Mouse (Mus musculus) urinary bladder, postnatal 14 days (tissue): ENCODE data around the gene Serping1.
"Not testable (repeated sequence)": the region's sequence is repeated elsewhere in the genome, so short reads cannot be mapped to it uniquely, and the experiment has no call there.

ENCODE experiments used
- DNase-seq: peaks from one replicate; pipeline ENCODE4 v3.0.0; 2021; ENCODE audit warnings: low spot score

The Serping1 gene

DNA sequence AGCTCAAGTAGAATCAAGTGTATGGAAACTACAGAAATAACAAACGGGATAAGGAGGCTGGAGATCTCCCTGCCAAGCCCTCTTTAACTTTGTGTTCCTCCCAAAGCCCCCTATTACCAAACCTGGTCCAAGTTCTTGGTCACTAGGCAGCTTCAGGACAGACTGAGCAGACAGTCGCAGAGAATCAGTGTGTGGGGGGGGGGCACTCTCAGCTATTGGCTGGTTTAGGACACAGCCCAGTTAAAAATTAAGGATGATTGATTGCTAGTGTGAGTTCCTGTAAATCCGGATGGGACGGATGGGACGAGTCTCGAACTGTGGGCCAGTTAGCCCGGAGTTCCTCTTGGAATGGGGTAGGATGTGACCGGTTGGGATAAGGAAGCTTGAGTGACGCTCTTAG is at the start of gene Serping1:
Gene Serping1 (minus strand): TSS at position 204 of the 400 bp plus-strand sequence.
- no peak for DNase-seq

DNA sequence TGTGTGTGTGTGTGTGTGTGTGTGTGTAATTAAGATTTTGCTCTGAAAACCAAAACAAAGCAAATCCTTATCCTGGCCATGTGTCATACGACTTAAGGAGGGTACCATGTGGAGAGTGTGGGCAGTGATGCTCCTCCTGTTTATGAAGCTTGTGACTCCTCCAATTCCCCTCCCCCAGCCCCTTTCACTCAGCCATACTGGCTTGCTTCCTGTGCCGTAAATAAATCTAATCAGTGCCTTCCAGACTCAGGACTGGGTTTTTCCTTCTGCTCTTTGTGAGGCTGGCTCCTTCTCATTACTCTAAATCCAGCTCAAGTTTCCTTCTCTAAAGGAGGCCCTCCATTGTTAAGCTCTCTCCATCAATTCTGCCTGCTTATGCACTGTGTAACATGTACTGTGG is 48.0 kb upstream of the Serping1 start:
- no peak for DNase-seq

DNA sequence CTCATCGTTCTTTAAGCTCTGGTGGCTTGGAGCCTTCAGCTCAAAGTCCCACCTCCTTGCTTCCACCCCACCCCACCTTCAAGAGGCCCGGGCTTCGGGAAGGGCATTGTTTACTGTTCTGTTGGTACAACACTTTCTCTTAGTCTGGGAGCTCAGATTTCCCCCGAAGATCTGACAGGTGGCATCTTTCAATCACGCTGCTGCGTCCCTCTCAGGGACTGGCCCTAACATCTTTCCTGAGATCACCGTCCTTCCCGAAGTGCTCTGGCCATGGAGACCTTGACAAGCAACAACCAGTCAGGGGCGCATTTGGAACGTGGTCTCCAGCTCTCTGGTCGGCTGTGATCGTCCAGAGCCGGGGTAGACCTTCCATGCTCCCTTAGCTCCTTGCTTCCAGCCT is 47.3 kb upstream of the Serping1 start, which contains the start of gene Smtnl1:
Gene Smtnl1 (minus strand): TSS at position 101 of the 400 bp plus-strand sequence.
- DNase-seq, result no peak

GRCm38 (mm10) chr2:84819861-84820260 is 44.6 kb upstream of the Serping1 start:
- no peak for DNase-seq

DNA sequence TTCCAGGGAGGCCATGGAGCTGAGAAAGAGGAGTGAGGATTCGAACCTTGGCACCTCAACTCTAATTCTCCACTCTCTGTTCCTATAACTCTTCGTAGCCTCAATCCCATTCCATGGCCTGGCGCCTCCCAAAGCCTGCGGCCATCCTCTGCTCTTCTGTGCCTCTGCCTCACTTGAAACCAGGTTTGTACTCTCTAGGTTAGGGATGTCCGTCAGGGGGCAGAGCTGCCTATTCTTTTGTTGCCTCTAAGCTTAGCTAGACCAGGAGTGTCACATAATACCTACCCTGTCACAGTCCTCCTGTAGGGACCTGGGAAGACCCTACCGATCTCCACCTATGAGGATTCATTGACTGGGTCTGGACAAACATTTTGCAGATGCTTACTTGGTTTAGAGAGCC is 37.4 kb upstream of the Serping1 start:
- DNase-seq, result no peak

- no peak for DNase-seq
Observed at GRCm38 (mm10) chr2:84811880-84812279, 36.6 kb upstream of the Serping1 start.

GRCm38 (mm10) chr2:84810886-84811577 is 35.8 kb upstream of the Serping1 start:
- peak; percentile 81 for DNase-seq

DNA sequence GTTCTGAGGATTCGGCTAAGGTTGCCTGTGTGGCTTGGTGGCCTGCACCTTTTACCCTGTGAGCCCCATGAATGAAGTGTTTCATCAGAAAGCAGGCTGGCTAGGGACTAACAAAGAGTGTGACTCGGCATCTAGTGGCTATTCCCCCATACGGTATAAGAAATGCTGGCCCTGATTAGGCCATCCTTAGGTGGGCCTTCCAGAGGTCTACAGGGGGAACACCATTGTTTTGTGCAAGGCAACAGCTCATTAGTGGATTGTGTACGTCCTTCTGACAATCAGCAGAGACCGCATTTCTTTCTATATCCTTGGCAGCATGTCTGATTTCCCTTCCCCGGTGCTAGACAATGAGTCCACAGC is 35.3 kb upstream of the Serping1 start:
- DNase-seq, result no peak

GRCm38 (mm10) chr2:84809330-84809729 is 34.1 kb upstream of the Serping1 start:
- DNase-seq, result no peak

DNA sequence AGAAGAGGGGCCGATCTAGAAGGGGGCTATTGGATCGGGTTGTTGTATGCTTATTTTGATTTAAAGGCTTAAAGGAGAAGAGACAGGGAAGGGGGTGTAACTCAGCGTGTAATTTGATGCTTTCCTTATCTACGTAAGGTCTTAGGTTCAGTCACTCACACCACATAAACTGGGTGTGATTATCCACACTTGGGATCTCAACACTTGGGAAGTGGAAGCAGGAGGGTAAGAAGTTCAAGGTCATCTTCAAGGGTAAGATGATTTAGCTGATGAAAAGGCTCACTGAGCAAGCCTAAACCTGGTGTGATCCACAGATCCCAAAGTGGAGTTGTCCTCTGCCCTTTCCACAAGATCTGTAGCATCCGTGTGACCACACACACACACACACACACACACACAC is 31.3 kb upstream of the Serping1 start:
- DNase-seq, result no peak

- no peak for DNase-seq
Observed at GRCm38 (mm10) chr2:84803963-84804362, 28.7 kb upstream of the Serping1 start.

DNA sequence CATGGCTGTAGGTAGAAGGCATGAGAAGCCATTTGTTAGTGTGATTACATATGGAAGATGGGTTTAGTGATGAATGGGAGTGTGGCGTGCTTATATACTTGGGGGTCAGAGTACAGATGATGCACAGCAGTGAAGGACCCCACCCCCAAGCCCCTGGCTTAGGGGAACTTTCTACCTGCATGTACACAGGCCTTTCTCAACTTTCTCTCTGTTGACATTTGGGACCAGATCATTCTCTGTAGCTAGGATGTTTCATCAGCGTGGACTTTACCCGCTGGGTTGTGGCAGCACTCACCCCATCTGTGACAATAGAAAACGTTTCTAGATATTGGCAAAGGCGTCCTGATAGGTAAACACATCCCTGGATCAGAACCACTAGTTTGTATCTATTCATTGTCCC is 26.0 kb upstream of the Serping1 start:
- not testable (repeated sequence) for DNase-seq

GRCm38 (mm10) chr2:84800304-84800703 is 25.1 kb upstream of the Serping1 start:
- no peak for DNase-seq

- peak; percentile 73 for DNase-seq
Observed at GRCm38 (mm10) chr2:84799041-84799561, 23.9 kb upstream of the Serping1 start.

GRCm38 (mm10) chr2:84798493-84798921 is 23.3 kb upstream of the Serping1 start, which contains the start of gene Ube2l6:
TSS of gene Ube2l6 (plus strand) at chr2:84798828.
- DNase-seq, result peak; percentile 74

DNA sequence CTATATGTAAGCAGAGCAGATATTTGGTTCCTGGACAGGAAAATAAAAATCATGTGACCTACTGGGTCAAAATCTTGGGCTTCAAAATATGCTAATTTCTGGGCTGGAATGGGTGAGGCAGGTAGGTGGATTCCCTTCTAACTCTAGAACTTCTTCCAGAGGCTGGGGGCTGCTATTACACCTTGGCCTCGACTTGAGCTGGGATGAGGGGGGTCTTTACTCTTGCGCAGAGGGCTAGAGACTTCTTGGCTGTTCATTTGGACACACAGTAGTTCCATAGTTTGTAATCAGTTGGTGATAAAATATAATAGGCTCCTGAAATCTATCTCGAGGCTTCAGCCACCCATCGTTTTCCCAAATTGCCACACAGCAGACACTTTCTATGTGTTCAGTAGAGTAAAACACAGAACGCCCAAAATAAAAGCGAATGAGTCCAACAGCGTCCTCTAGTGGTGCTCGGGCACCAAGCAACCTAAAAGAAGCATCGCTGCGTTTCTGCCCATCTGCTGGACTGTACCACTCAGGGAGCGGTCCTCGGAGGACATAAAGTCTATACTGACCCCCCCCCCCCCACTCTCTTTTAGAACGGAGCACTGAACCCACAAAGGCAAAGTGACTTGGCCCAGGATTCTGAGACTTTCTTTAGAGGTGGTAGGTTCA is 22.7 kb upstream of the Serping1 start:
- peak; percentile 75 for DNase-seq

GRCm38 (mm10) chr2:84793871-84794270 is 18.6 kb upstream of the Serping1 start:
- DNase-seq, result no peak

- no peak for DNase-seq
Observed at GRCm38 (mm10) chr2:84793154-84793553, 17.9 kb upstream of the Serping1 start.

GRCm38 (mm10) chr2:84792516-84792915 is 17.3 kb upstream of the Serping1 start:
- no peak for DNase-seq

DNA sequence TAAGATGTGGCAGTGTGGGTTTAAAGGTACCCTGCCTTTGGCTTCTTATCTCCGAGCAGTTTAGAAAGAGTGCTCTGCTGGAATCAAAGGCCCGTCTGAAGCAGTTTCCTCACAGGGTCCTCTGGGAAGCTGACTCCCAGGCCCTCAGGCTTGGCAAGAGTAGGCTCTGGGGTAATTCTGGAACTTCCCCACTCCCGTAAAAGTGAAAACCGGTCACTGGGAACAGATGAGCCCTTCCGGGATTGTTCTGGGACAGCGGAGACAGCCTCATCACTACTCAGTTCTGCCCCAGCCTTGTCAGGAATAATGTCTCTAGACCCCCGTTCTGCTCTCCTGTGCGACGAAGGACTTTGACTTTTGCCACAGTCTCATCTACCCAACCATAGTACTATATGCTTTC is 15.2 kb upstream of the Serping1 start:
- DNase-seq, result no peak

DNA sequence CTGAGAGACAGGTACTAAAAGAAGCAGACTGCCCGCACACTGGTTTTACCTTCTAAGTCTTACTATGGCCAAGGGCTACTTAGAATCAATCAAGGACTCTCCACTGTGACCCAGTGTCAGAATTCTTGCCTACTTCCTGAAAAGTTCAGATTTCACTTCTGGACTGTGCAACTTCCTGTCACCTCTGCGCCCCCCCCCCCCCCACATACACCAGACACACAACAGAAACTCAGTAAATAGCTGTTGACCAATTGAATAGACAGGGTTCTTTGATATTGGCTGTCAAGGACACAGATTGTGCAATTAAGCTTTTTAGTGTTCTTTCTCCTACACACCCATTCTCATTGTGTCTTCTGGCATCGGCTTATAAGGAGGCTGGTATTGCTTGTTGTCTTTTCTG is 13.1 kb upstream of the Serping1 start:
- no peak for DNase-seq

GRCm38 (mm10) chr2:84783840-84784566 is 8.8 kb upstream of the Serping1 start:
- peak; percentile 38 for DNase-seq

DNA sequence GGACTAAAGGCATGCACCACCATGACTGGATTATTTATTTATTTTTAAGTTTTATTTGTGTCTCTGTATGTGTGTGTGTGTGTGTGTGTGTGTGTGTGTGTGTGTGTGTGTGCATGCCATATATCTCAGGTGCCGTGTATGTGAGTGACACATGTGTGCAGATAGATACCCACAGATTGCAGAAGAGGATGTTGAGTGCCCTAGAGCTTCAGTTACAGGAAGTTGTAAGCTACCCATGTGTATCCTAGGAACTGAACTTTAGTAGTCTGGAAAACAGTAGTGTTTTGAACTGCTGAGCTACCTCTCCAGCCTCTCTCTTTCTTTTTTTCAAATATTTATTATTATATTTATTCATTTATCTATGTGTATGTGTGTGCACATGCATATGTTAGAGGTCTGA is 8.1 kb upstream of the Serping1 start:
- no peak for DNase-seq
